Comparison of ENCODE assay signal across 12 mouse cellular contexts in genomic region chr11:88996427-88996826, GRCm38 (mm10). TPM values are rescaled to one million over a fixed set of nuclear protein-coding genes. Genes with fewer than 3 reads are reported as not detected.
DNase-seq lines count a peak whose midpoint lies in the region; ATAC-seq and TF ChIP-seq lines count a peak whose summit lies in the region.
"Had no signal": no experiment of that assay in that cellular context is flagged by ENCODE, and none has a peak within 500 bp of the region (broad histone marks: within the 10 kb centered on the region; RNA-seq: fewer than 3 reads in every experiment).

No protein-coding gene starts in this region.

- no peaks in the 10 kb centered on the region for H3K36me3 ChIP-seq in stomach, postnatal 0 days (ENCODE audit: control insufficient read depth, insufficient read depth, low read length)
- no peaks in the 10 kb centered on the region for H3K36me3 ChIP-seq in midbrain, postnatal 0 days (ENCODE audit: insufficient read depth, low read length)

- H3K27ac ChIP-seq in stomach, postnatal 0 days (replicated peaks), result peak overlapping the region; percentile 76
- no peak overlapping the region for H3K27ac ChIP-seq in midbrain, postnatal 0 days (ENCODE audit: low read depth, low read length)

- 25% methylated on average over 7 of the region's 7 CpGs for WGBS in large intestine, adult 2 months
- WGBS in stomach, postnatal 0 days, result 45% methylated on average over 7 of the region's 7 CpGs
- WGBS in midbrain, postnatal 0 days, result 73% methylated on average over 7 of the region's 7 CpGs

- peak overlapping the region; percentile 21; the same call in 1 of the 2 replicates for H3K4me2 ChIP-seq in stomach, postnatal 0 days (replicated peaks; ENCODE audit: low read depth)
- H3K4me2 ChIP-seq in midbrain, postnatal 0 days (ENCODE audit: low read depth, low read length, poor library complexity, severe bottlenecking), result no peak overlapping the region

- H3K4me3 ChIP-seq in stomach, postnatal 0 days (ENCODE audit: low read depth, low read length), result no peak overlapping the region
- no peak overlapping the region for H3K4me3 ChIP-seq in midbrain, postnatal 0 days (ENCODE audit: low read depth, low read length)

- H3K27me3 ChIP-seq in stomach, postnatal 0 days (ENCODE audit: control insufficient read depth, insufficient read depth, low read length), result no peaks in the 10 kb centered on the region
- peaks cover 18% of the 10 kb centered on the region for H3K27me3 ChIP-seq in midbrain, postnatal 0 days (ENCODE audit: insufficient read depth, low read length)

- no peak overlapping the region for H3K9ac ChIP-seq in stomach, postnatal 0 days (ENCODE audit: low read length)
- H3K9ac ChIP-seq in midbrain, postnatal 0 days (replicated peaks; ENCODE audit: low read length, poor library complexity, severe bottlenecking), result no peak overlapping the region

- no peaks in the 10 kb centered on the region for H3K9me3 ChIP-seq in stomach, postnatal 0 days (ENCODE audit: control insufficient read depth, low read length)
- H3K9me3 ChIP-seq in midbrain, postnatal 0 days (ENCODE audit: low read length), result no peaks in the 10 kb centered on the region

- TF ChIP-seq CTCF in stomach, postnatal 0 days (IDR thresholded peaks at IDR 0.05; ENCODE audit: low read depth), result no peak
- TF ChIP-seq CTCF in midbrain, postnatal 0 days (IDR thresholded peaks at IDR 0.05), result no peak

- no peak for TF ChIP-seq EP300 in stomach, postnatal 0 days (optimal IDR thresholded peaks at IDR 0.05)

- peak; percentile 53 for DNase-seq in urinary bladder, postnatal 14 days (ENCODE audit: low spot score)
- DNase-seq in urinary bladder, postnatal 10 days (ENCODE audit: low spot score), result no peak
- peak; percentile 66 for DNase-seq in heart, adult 8-10 months (ENCODE audit: low spot score)
- peak; percentile 95 for DNase-seq in large intestine, adult 2 months (ENCODE audit: low read depth, low spot score)
- DNase-seq in stomach, postnatal 0 days (ENCODE audit: low spot score), result peak; percentile 76
- no peak for DNase-seq in spleen, adult 12 weeks (ENCODE audit: low spot score)
- no peak for DNase-seq in thymus, postnatal 0 days (ENCODE audit: low spot score)
- DNase-seq in midbrain, postnatal 0 days (ENCODE audit: low spot score), result no peak
- DNase-seq: spleen, adult 18-20 months had no signal

- no peaks in the 10 kb centered on the region for H3K4me1 ChIP-seq in stomach, postnatal 0 days (replicated peaks; ENCODE audit: control insufficient read depth, insufficient read depth)
- no peaks in the 10 kb centered on the region for H3K4me1 ChIP-seq in midbrain, postnatal 0 days (ENCODE audit: insufficient read depth, low read length)

- peak; percentile 62 for ATAC-seq in stomach, postnatal 0 days (ENCODE audit: low FRiP score, low TSS enrichment)
- no peak for ATAC-seq in midbrain, postnatal 0 days (ENCODE audit: low FRiP score)

RNA-seq across cellular contexts. Expression of gene Trim25, which starts 2.7 kb away (rescaled TPM):
- total RNA-seq in heart, adult 8-10 months (2022), result 10 to 100 TPM; 16.8 to 21.3 (median 17.1) TPM
- polyA plus RNA-seq in large intestine, adult 2 months (2012; rRNA removed), result 21.9 and 53.6 TPM in 2 replicates
- 28.3 and 29.5 TPM in 2 replicates for polyA plus RNA-seq in stomach, postnatal 0 days (2015; fragmentation: Nextera tagmentation; extraction: Ambion mirVana)
- polyA plus RNA-seq in thymus, postnatal 0 days (2015; fragmentation: Nextera tagmentation; extraction: Ambion mirVana), result 37.2 and 48.9 TPM in 2 replicates
- 2.0 and 2.9 TPM in 2 replicates for total RNA-seq in midbrain, postnatal 0 days (2014; rRNA removed)
- 4.3 and 4.5 TPM in 2 replicates for polyA plus RNA-seq in midbrain, postnatal 0 days (2015; fragmentation: Nextera tagmentation; extraction: Ambion mirVana)

RNA-seq across cellular contexts. Expression of gene Coil, which starts 26.4 kb away (rescaled TPM):
- total RNA-seq in heart, adult 8-10 months (2022), result 1 to 10 TPM; 4.2 to 5.4 (median 4.8) TPM
- polyA plus RNA-seq in large intestine, adult 2 months (2012; rRNA removed), result 2.5 and 4.0 TPM in 2 replicates
- 5.9 and 6.2 TPM in 2 replicates for polyA plus RNA-seq in stomach, postnatal 0 days (2015; fragmentation: Nextera tagmentation; extraction: Ambion mirVana)
- polyA plus RNA-seq in thymus, postnatal 0 days (2015; fragmentation: Nextera tagmentation; extraction: Ambion mirVana), result 14.4 and 14.5 TPM in 2 replicates
- total RNA-seq in midbrain, postnatal 0 days (2014; rRNA removed), result 35.1 and 44.2 TPM in 2 replicates
- polyA plus RNA-seq in midbrain, postnatal 0 days (2015; fragmentation: Nextera tagmentation; extraction: Ambion mirVana), result 26.9 and 28.8 TPM in 2 replicates

RNA-seq across cellular contexts. Expression of gene Elobl, which starts 29.7 kb away (rescaled TPM):
- not detected for total RNA-seq in heart, adult 8-10 months (2022)
- 0.69 and 0.99 TPM in 2 replicates for polyA plus RNA-seq in large intestine, adult 2 months (2012; rRNA removed)
- not detected in 2 replicates for polyA plus RNA-seq in stomach, postnatal 0 days (2015; fragmentation: Nextera tagmentation; extraction: Ambion mirVana)
- polyA plus RNA-seq in thymus, postnatal 0 days (2015; fragmentation: Nextera tagmentation; extraction: Ambion mirVana), result 0.81 and 0.82 TPM in 2 replicates
- 0.44 TPM in 1 of 2 replicates, not detected in the other for total RNA-seq in midbrain, postnatal 0 days (2014; rRNA removed)
- not detected in 2 replicates for polyA plus RNA-seq in midbrain, postnatal 0 days (2015; fragmentation: Nextera tagmentation; extraction: Ambion mirVana)
- total RNA-seq: liver, adult 2 months had no signal
- polyA plus RNA-seq: cortical plate, adult 2 months; neural tube, embryonic 11.5 days had no signal

RNA-seq across cellular contexts. Expression of gene Scpep1, which starts 41.2 kb away (rescaled TPM):
- total RNA-seq in heart, adult 8-10 months (2022), result 10 to 100 TPM; 11.8 to 13.1 (median 12.8) TPM
- 46.2 and 56.2 TPM in 2 replicates for polyA plus RNA-seq in large intestine, adult 2 months (2012; rRNA removed)
- polyA plus RNA-seq in stomach, postnatal 0 days (2015; fragmentation: Nextera tagmentation; extraction: Ambion mirVana), result 67.2 and 67.8 TPM in 2 replicates
- polyA plus RNA-seq in thymus, postnatal 0 days (2015; fragmentation: Nextera tagmentation; extraction: Ambion mirVana), result 19.5 TPM in 2 replicates
- total RNA-seq in midbrain, postnatal 0 days (2014; rRNA removed), result 32.4 and 37.1 TPM in 2 replicates
- polyA plus RNA-seq in midbrain, postnatal 0 days (2015; fragmentation: Nextera tagmentation; extraction: Ambion mirVana), result 27.2 and 29.2 TPM in 2 replicates

Comparison
In these comparisons a context has a peak if more than half of its experiments do, and no peak if none do; other contexts are left out.
1. DNase-seq: peak in urinary bladder, postnatal 14 days (single experiment), heart, adult 8-10 months (single experiment), large intestine, adult 2 months (single experiment) and stomach, postnatal 0 days (single experiment); none in urinary bladder, postnatal 10 days (single experiment), spleen, adult 12 weeks (single experiment), thymus, postnatal 0 days (single experiment) and midbrain, postnatal 0 days (single experiment).